Mouse (Mus musculus): ENCODE results near the gene Tmem43.
A peak's percentile ranks its signal among the peaks of the same experiment; 100 is the strongest.

Tmem43 gene

DNA sequence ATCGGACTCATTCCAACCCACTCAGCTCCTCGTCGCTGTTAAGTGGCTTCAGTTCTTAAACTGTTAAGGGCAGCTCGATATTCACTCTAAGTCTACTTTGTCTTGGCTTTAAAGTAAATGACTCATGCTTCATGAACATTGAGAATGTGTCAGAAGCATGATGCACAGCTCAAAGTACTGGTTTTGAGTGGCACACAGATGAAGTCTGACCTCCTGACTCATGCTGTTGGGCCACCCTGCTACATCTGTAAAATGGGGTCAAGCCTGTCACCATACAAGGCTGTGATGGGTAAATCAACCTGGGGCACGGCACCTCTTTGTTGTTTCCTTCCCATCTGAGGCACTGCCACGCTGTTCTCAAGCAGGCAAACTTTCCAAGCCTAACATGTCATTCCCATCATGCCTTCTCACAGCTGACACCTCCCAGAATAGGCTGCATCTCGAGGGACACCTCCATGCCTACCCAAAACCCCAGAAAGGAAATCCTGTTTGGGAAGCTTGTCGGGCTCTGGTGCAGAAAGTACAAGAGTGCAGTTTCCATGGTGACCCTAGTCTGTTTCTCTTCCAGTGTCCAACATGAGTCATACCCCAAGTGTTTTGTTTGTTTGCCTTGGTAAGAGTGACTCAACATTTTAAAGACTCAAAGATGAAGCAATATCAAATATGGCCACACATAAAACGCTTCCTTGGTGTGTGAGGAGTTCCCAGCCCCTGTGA lies 15.2 kb downstream of the Tmem43 start:
- no peak for DNase-seq (ENCODE audit: extremely low read depth, low read depth)

DNA sequence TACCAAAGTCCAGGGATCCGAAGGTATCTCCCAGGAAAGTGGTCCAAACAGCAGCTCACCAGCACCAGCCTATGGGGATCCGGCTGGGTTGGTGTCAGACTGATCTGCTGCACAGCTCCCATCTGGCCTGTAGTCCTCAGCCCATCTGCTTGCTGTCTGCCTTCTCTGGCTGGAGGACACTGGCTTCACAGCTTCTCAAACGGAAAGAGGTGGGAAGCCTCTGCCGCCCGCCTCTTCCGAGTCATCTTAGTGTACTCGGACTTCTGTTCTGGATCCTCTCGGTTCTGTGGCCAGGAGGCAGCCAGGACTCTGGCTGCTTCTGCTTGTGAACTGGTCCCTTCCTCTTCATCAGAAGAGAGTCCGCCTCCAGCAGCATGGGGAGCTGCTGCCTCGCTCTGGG lies 16.4 kb downstream of the Tmem43 start:
- DNase-seq (ENCODE audit: extremely low read depth, low read depth): no peak

DNA sequence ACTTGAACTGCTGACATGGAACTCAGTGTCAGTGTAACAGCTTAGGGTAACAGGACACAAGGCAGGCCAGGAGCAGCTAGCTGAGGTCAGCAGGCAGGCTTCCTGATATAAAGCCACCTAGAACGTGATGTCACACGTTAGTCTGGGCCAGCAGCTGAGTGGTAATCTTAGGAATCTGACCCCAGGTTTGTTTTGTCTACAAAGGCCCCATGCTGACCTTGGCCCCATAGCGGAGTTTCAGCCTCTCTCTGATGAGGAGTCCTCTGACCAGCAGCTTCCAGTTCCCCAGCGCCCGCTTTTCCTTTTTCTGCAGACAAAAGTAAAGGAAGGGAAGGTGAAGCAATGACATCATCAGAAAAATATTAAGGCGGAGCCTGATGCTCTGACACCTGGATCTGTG lies 17.5 kb downstream of the Tmem43 start:
- no peak for DNase-seq (ENCODE audit: extremely low read depth, low read depth)

DNA sequence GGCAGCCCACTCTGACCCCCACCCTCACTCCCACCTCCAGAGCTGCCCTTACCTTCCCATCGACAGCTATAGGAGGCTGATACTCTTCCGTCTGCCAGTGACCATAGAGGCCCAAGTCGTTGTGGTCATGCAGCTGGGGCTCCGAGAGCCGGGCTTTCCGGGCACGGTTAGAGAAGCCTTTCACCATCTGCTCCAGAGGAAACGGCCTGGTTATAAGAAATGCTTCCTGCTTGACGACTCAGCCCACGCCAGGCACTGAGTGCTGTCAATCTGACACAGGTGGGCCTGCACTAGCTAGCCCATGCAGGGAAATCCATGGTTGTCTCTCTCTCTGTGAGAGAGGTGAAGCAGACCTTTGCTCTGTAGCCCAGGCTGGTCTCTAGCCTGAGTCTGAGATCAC lies 19.6 kb downstream of the Tmem43 start:
- no peak for DNase-seq (ENCODE audit: extremely low read depth, low read depth)

DNA sequence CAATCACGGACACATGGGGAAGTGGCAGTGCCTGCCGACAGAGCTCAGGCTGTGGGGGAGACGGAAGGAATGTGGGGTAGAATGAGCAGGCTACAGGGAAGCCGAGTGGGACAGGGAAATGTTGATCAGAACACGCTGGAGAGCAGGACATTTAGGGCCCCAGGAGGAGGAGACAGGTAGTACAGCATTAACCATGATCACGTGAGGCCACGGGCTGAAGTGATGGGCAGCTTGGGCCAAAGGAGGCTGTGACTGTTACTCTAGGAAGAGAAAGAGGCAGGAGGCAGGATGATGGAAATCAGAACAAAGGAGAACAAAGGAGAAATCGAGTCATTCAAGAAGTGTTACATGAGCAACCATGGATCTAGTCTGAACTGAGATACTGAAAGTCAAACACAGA lies 21.0 kb downstream of the Tmem43 start:
- no peak for DNase-seq (ENCODE audit: extremely low read depth, low read depth)

DNA sequence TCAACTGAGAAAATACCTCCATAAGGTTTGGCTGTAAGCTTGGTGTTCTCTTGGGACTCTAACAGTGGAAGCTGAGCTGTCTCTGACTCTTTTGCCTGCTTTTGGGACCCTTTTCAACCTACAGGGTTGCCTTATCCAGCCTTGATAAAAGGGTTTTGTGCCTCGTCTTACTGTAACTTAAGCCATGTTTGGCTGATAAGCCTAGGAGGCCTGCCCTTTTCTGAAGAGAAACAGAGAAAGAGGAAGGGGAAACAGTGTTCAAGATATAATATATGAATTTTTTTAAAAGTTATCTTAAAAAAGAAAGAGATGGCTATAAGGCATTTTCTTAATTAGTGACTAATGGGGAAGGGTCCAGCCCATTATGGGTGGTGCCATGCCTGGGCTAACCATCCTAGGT lies 29.8 kb downstream of the Tmem43 start:
- no peak for DNase-seq (ENCODE audit: extremely low read depth, low read depth)

DNA sequence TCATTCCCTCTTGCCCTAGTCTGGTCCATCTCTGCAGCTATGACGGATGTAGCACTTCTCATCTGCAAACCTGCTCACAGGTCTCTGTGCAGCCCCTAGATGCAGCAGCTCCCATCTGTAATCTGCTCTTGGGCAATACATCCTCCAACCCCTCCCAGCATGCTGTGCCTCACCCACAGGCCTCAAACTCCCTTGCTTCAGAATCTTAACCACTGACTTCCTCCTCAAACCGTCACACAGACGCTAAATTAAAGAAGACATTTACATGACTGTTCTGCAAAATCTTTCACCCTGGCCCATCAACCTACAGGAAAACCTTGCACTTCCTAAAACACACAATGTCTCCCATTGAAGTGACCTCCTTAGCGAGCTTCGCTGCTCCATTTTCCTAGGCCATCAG lies 32.5 kb downstream of the Tmem43 start:
- DNase-seq (ENCODE audit: extremely low read depth, low read depth): no peak

DNA sequence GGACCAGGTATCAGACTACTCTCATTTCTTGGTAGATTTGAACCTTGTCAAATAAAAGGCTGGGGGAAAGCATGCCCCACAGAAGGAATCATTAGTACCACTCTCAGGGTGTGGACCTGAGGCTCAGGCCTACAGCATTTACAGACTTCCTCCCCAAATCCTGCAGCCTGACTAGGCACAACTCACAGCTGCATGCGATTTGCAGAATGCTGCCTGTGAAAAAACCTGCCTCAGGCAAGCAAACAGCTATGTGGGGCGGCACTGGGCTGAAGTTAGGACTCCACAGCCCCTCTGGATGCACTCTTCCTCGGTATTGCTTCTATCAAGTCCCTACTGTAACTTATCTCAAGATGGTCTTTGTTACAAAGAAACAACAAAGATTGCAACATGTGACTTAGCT lies 34.5 kb downstream of the Tmem43 start:
- no peak for DNase-seq (ENCODE audit: extremely low read depth, low read depth)

DNA sequence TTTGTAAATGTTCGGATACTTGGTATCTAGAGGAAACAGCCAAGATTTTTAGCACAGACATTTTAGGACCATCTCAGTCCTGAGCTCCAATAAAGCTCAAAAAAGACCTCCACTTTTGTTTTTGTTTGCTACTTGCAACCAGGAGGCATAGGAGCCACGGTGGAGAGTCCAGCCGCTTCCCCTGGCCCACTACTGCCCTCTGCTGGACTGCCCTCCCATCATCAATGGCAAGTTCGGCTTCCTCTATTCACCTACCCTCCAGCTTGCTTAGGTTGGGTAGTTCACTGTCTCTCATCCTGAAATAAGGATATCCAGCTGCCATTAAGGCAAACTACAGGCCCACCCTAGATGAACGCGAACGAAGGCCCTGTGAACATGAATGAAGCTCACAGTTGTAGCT lies 35.8 kb downstream of the Tmem43 start:
- DNase-seq (ENCODE audit: extremely low read depth, low read depth): no peak

DNA sequence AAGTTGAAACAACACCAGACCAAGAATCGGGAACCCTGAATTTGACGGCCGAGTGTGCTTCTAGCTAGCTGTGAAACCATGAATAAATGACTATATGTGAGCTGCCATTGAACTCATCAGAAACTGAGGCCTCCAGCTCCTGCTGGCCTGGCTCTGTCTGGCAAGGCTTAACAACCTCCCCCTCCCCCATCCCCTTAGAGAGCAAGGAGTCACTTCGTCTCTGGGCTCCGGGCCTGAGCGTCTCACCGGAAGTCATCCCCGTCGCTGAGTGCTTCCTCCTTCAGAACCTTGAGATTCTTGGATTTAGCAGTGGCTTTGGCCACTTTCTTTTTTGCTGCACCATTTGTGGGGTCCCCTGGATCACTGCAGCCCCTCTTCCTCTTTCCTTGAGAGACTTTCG lies 36.7 kb downstream of the Tmem43 start:
- DNase-seq (ENCODE audit: extremely low read depth, low read depth): no peak

DNA sequence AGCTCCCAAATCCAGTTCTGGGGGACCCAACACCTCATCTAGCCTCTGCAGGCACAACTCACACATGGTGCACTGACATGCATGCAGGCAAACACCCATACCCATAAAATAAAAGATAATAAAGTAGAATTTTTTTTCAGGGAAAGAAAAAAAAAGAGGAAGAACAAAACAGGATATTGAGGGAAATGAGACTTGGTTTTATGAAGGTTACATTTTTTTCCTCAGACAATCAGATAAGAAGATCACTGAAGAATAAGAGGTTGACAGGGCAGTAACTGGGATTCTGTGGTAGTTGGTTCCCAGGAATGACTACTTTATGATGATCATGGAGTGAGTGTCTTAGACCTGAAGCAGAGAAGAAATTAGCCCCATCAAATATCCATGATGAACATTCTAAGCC lies 40.6 kb downstream of the Tmem43 start:
- no peak for DNase-seq (ENCODE audit: extremely low read depth, low read depth)

DNA sequence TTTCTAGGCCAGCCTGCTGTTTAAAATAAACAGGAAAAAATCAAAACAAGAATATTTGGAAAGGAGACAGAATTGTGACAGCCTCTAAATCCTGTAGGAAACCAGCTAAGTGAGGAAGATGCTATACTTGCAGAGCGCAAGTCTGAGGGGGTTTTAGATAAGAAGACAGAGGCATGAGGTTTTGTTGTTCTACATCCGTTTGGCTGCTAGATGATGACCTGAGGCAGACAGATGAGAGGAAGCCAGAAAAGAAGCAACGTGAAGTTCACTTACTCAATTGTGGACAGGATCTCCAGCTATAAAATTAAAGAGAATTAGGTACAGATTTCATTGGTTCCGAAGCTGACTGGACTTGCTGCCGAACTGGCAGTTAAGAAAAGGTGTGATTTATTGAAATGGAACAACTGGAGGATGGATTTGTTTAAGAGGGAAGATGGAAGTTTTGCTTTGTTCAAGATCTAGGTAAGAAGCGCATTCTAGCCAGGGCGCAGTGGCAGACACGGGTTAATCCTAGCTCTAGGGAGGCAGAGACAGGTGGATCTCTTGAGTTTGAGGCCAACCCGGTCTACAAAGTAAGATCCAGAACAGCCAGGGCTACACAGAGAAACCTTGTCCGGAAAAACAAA lies 41.3 kb downstream of the Tmem43 start:
- DNase-seq (ENCODE audit: extremely low read depth, low read depth): peak; percentile 45

DNA sequence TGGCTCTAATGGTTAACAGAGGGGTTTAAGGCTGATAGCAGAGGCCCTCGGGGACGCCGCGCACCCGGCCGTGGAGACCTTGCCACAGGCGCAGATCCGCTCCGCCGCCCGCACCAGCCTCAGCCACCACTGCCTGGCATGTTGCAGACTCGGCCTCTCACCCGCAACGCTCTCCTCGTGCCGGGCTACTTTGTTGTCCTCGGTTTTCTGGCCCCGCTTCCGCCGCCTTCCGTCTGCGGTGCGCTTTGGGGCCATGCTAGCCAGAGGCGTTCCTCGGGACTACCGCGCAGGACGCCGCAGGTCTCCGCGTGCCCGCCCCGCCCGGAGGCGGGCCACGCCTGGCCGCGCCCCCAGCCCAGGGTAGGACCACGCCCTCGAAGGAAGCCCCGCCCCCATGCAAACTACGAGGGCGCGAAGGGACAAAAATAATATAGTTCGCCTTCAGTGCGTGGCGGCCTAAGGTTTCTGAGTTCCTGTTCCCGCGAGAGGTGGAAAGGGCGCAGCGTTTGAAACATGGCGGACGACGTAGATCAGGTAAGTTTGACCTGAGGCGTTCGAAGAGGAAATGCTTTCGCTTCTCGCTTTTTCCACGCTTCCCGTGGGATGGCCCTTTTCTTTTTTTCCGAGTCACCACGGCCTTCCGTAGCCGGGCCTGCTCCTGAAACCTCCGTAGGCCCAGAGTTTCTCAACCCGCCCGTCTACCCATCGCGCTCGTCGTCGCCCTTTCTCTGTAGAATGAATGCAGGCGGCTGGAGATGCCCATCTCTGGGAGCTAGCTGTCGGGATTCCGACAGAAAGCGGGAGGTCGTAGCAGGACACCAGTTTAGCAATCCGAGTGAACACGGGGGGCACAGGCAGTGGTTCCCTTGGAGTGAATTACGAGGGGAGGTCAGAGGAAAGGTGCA lies 42.3 kb downstream of the Tmem43 start, which contains the start of the genes Xpc and Lsm3:
Gene Xpc (minus strand): TSS at position 344 of the 905 bp plus-strand sequence.
Gene Lsm3 (plus strand): TSS at position 384 of the 905 bp plus-strand sequence.
- DNase-seq (ENCODE audit: extremely low read depth, low read depth): peak; percentile 88

DNA sequence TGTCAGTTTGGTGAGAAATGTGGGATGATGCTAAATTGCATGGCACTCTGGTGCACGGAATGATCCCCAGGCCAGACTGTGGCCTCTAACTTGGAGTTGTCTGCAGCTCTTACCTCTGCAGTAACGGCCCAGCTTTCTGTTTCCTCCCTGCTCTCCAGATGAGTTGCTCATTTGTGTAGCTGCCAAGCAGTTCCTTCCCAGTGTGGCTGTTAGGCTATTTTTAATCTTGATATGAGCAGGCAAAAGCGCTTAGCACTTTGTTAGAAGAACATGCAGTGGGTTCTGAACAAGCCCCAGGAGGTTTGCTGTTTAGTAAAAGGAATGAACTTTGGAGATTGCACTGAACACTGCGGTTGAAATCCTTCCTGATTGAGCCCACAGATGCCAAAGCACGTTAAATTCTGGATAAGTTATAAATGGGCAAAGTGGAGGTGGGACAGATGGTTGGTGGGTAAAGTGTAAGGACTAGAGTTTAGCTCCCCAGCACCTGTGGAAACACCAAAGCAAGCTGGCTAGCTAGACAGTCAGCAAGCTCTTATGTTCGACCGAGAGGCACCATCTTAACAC lies 45.0 kb downstream of the Tmem43 start:
- no peak for DNase-seq (ENCODE audit: extremely low read depth, low read depth)

DNA sequence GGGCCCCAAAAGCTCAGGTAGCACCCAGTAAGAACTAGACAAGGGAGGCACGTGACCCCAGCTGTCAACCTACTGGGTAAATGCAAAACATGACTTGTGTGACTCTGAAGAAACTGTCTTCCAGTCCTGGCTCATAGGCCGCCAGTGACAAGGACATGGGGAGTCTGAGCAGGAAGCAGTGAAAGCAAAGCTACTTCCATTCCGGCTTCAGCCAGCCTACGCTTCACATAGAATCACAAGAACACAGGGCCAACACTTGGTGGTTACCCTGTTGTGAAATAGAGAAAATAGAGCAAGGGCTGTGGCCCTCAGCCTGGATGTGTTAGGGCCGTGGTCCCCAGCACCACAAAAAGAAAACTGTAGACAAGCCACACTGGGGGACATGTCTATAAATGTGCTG lies 49.3 kb downstream of the Tmem43 start:
- DNase-seq (ENCODE audit: extremely low read depth, low read depth): no peak

DNA sequence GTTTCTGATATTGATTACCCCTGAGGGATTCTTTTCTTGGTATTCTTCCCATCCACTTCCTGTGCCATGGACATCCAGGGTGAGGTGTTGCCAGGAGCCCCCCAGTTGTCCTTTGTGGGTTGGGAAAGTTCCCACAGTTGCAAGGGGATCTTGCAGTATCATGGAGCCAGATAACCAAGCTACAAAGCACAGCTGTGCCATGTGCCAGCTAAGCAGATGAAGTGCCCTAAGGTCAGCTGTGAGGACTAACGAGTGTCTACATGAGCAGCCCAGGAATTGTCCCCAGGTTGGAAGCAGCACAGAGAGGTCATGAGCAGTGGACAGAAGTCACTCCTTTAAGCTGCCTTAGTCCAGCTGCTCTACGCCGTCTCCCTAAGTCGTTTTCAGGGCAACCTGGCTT lies 52.0 kb downstream of the Tmem43 start:
- DNase-seq (ENCODE audit: extremely low read depth, low read depth): no peak

DNA sequence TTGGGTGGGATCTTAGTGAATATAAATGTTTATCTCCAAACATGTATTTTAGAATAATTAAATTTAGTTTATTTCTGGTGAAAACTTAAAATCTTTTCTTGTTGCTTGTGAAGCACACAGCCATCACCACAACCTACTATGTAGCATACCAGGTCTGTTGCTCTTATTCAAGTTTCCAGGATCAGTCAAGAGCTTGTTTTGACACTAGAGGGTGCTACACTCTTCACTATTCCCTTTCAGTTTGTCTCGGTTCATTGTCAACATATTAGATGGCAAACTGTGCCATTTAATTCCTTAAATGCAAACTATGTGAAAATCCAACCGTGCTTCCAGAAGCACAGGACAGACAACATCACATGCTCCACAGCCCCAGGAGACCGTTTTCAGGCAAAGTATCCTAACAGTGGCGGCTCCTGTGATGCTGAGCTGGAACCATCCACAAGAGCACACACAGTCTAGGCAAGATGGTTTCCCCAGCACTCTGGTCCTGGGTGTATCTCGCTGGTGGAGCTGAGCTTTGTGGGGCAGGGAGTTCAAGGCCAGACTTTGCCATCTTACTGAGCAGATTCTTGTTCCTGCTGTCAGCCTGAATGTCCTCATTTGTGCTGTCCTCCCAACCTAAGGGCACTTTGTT lies 53.8 kb downstream of the Tmem43 start:
- peak; percentile 27 for DNase-seq (ENCODE audit: extremely low read depth, low read depth)

DNA sequence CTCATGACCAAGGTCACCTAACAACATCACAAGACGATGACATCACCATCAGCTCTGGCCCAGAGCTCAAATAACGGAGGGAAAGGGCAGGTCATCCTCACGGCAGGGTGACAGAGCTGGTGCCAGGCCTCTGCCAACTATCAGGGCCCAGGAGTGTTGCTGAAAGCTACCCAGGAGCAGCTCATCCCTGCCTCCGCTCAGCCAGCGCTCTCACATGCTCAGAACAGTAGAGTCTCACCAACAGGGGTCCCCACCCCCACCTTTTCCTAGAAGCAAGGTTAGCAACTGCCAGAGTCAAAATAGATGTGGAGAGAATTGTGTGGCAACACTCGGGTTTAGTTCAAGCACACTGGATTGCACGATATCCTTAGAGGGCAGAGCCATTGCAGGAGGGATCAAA lies 54.8 kb downstream of the Tmem43 start:
- no peak for DNase-seq (ENCODE audit: extremely low read depth, low read depth)

DNA sequence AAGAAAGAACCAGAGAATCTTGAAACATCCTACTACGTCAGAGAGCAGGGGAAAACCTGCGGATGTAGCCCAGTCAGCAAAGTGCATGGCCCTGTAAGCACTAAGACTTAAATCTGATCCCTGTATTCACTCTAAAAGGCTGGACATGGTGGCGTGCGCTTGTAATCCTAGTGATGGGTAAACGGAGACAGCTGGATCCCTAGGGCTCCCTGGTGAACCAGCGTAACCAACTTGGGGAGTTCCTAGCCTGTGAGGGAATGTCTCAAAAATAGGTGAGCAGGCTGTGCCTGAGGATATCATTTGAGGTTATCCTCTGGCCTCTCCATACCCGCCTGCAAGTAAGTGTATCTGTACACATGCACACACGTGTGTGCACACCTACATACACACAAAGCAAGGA lies 57.2 kb downstream of the Tmem43 start:
- no peak for DNase-seq (ENCODE audit: extremely low read depth, low read depth)

DNA sequence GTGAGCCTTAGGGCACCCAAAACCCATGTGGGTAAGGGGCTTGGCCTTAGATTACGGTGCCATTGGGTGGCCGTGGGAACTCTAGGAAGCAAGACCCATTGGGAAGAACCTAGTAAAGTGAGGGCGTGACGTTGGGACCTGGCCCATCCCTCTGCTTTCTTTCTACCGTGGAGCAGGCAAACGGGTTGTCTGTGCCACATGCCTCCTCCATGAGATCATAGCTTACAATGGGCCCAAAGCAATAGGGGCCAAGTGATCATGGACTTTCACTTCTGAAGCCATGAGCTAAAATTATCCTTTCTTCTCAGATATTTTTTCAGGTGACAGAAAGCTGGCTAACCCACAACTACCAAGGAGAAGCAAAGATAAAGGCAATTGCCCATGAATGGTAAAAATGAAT lies 57.8 kb downstream of the Tmem43 start:
- no peak for DNase-seq (ENCODE audit: extremely low read depth, low read depth)

DNA sequence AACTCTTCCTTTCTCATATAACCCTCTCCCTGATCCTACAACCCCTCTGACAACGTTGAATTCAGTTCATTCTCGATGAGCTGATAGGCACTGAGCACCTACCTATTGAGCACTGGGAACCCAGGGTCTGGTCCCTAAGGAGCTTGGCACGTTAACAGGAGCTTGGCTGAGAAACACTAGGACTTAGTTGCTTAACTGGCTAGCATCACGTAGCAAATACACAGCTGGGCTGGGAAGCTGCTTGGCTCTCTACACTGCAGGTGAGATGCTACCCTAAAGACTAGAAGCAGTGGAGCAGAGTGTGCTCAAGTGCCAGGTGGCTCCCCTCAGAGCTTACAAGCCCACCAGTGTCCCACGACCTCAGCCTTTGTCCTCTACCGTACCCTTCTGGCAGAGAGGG lies 59.2 kb downstream of the Tmem43 start:
- DNase-seq (ENCODE audit: extremely low read depth, low read depth): no peak
